Mouse (Mus musculus): ENCODE data around the gene Fam227b. TPM values are rescaled to one million over a fixed set of nuclear protein-coding genes. Genes with fewer than 3 reads are reported as not detected.

Gene Fam227b
- total RNA-seq, 2 experiments from 2014 or later: not detected

GRCm38 (mm10) chr2:126014989-126015710, 136.7 kb downstream of the Fam227b start:
- intact Hi-C loops (cut with DNase I): no loop called here
- no peak for DNase-seq

- intact Hi-C loops (cut with DNase I): loop anchor here (10.0 kb wide), 1 partner anchor 358 kb away; no protein-coding TSS in a partner anchor
- no peak for DNase-seq
Observed at GRCm38 (mm10) chr2:126006742-126007141, 145.1 kb downstream of the Fam227b start.

GRCm38 (mm10) chr2:126006088-126006487, 145.7 kb downstream of the Fam227b start:
- intact Hi-C loops (cut with DNase I): loop anchor here (10.0 kb wide), 1 partner anchor 359 kb away; no protein-coding TSS in a partner anchor
- DNase-seq: peak; percentile 66

- intact Hi-C loops (cut with DNase I): loop anchor here (10.0 kb wide), 1 partner anchor 363 kb away; no protein-coding TSS in a partner anchor
Observed at GRCm38 (mm10) chr2:126002291-126002690, 149.5 kb downstream of the Fam227b start.

GRCm38 (mm10) chr2:125975808-125976345, 175.9 kb downstream of the Fam227b start:
- no peak for DNase-seq
- intact Hi-C loops (cut with DNase I): no loop called here

More at GRCm38 (mm10) chr2:126002291-126002690, 149.5 kb downstream of the Fam227b start:
- DNase-seq: no peak

GRCm38 (mm10) chr2:125975206-125975605, 176.6 kb downstream of the Fam227b start:
- intact Hi-C loops (cut with DNase I): no loop called here

GRCm38 (mm10) chr2:125973207-125973606, 178.6 kb downstream of the Fam227b start:
- no peak for DNase-seq
- intact Hi-C loops (cut with DNase I): no loop called here

More at GRCm38 (mm10) chr2:125975206-125975605, 176.6 kb downstream of the Fam227b start:
- no peak for DNase-seq

- DNase-seq: no peak
- intact Hi-C loops (cut with DNase I): no loop called here
Observed at GRCm38 (mm10) chr2:125968811-125969210, 183.0 kb downstream of the Fam227b start.

- no peak for DNase-seq
Observed at GRCm38 (mm10) chr2:125948195-125948594, 203.6 kb downstream of the Fam227b start.

GRCm38 (mm10) chr2:125943301-125943700, 208.5 kb downstream of the Fam227b start:
- intact Hi-C loops (cut with DNase I): no loop called here
- DNase-seq: no peak

More at GRCm38 (mm10) chr2:125948195-125948594, 203.6 kb downstream of the Fam227b start:
- intact Hi-C loops (cut with DNase I): no loop called here

- intact Hi-C loops (cut with DNase I): no loop called here
- DNase-seq: no peak
Observed at GRCm38 (mm10) chr2:125941111-125941785, 210.6 kb downstream of the Fam227b start.

- intact Hi-C loops (cut with DNase I): no loop called here
- peak; percentile 30 for DNase-seq
Observed at GRCm38 (mm10) chr2:125938993-125939642, 212.7 kb downstream of the Fam227b start.

GRCm38 (mm10) chr2:125936396-125936795, 215.4 kb downstream of the Fam227b start:
- intact Hi-C loops (cut with DNase I): no loop called here
- DNase-seq: peak; percentile 8

GRCm38 (mm10) chr2:125933977-125934376, 217.8 kb downstream of the Fam227b start:
- intact Hi-C loops (cut with DNase I): no loop called here
- no peak for DNase-seq

Other genes starting within 250 kb of the Fam227b start
- gene Fgf7, start 117.3 kb downstream of the Fam227b start, total RNA-seq (2021): under 1 TPM; 0.42 to 0.72 TPM
- 10 to 100 TPM; 11.8 to 12.5 TPM for gene Dtwd1, start 137 bp upstream of the Fam227b start, total RNA-seq (2021)
- gene Gm17555, start 63.1 kb upstream of the Fam227b start, total RNA-seq (2021): not detected